Mouse (Mus musculus): ENCODE results near the gene Tssk1. TPM values are rescaled to one million over a fixed set of nuclear protein-coding genes. Genes with fewer than 3 reads are reported as not detected.
A peak's percentile ranks its signal among the peaks of the same experiment; 100 is the strongest.

Tssk1 gene
- polyA plus RNA-seq, 1 experiment, result 0.14 TPM

GRCm38 (mm10) chr16:17921325-17922162 is 27.5 kb downstream of the Tssk1 start:
- WGBS, result under 1% methylated on average over 47 of the region's 47 CpGs
- TF ChIP-seq CTCF (conservative IDR thresholded peaks at IDR 0.05; ENCODE audit: insufficient read depth, insufficient read length, low read depth, low read length) (peak; percentile 52), POLR2A (IDR thresholded peaks at IDR 0.05; ENCODE audit: low read depth, low read length) (peak; percentile 84)
- Histone ChIP-seq H3K4me3 (ENCODE audit: insufficient read depth, low read depth, low read length) (peak overlapping the region; percentile 91), H3K27ac (ENCODE audit: insufficient read depth, low read depth, low read length) (peak overlapping the region; percentile 81), H3K4me1 (ENCODE audit: control insufficient read depth, insufficient read depth, low read length) (peaks cover 10% of the 10 kb centered on the region; the same call in 1 of the 2 replicates), H3K27me3 (replicated peaks; ENCODE audit: control insufficient read depth, insufficient read depth, low read length) (no peaks in the 10 kb centered on the region), H3K36me3 (ENCODE audit: control insufficient read depth, insufficient read depth, low read length) (no peaks in the 10 kb centered on the region)
- peak; percentile 97 for DNase-seq

GRCm38 (mm10) chr16:17922163-17922538 is 28.1 kb downstream of the Tssk1 start:
- H3K36me3 ChIP-seq (ENCODE audit: control insufficient read depth, insufficient read depth, low read length), result no peaks in the 10 kb centered on the region
- no peak for TF ChIP-seq CTCF (conservative IDR thresholded peaks at IDR 0.05; ENCODE audit: insufficient read depth, insufficient read length, low read depth, low read length)
- TF ChIP-seq POLR2A (IDR thresholded peaks at IDR 0.05; ENCODE audit: low read depth, low read length), result no peak
- 1% methylated on average over 14 of the region's 14 CpGs for WGBS
- no peaks in the 10 kb centered on the region for H3K27me3 ChIP-seq (replicated peaks; ENCODE audit: control insufficient read depth, insufficient read depth, low read length)
- no peak for DNase-seq
- peak overlapping the region; percentile 91 for H3K4me3 ChIP-seq (ENCODE audit: insufficient read depth, low read depth, low read length)
- peak overlapping the region; percentile 46 for H3K27ac ChIP-seq (ENCODE audit: insufficient read depth, low read depth, low read length)
- H3K4me1 ChIP-seq (ENCODE audit: control insufficient read depth, insufficient read depth, low read length), result peaks cover 10% of the 10 kb centered on the region; the same call in 1 of the 2 replicates

GRCm38 (mm10) chr16:17927351-17928082 is 33.5 kb downstream of the Tssk1 start:
- peaks cover 2% of the 10 kb centered on the region; the same call in 1 of the 2 replicates for H3K4me1 ChIP-seq (ENCODE audit: control insufficient read depth, insufficient read depth, low read length)
- no peaks in the 10 kb centered on the region for H3K27me3 ChIP-seq (replicated peaks; ENCODE audit: control insufficient read depth, insufficient read depth, low read length)
- TF ChIP-seq CTCF (conservative IDR thresholded peaks at IDR 0.05; ENCODE audit: insufficient read depth, insufficient read length, low read depth, low read length) (no peak), POLR2A (IDR thresholded peaks at IDR 0.05; ENCODE audit: low read depth, low read length) (no peak)
- peak overlapping the region; percentile 50 for H3K4me3 ChIP-seq (ENCODE audit: insufficient read depth, low read depth, low read length)
- no peaks in the 10 kb centered on the region for H3K36me3 ChIP-seq (ENCODE audit: control insufficient read depth, insufficient read depth, low read length)
- DNase-seq, result peak; percentile 55
- H3K27ac ChIP-seq (ENCODE audit: insufficient read depth, low read depth, low read length), result peak overlapping the region; percentile 13; the same call in 1 of the 2 replicates
- 3% methylated on average over 72 of the region's 72 CpGs for WGBS

GRCm38 (mm10) chr16:17928087-17928580 is 34.1 kb downstream of the Tssk1 start, which contains the start of gene Slc25a1:
Slc25a1 (minus strand) TSS chr16:17928219.
- H3K27ac ChIP-seq (ENCODE audit: insufficient read depth, low read depth, low read length), result peak within 1 kb of the TSS; percentile 75
- under 1% methylated on average over 47 of the region's 47 CpGs for WGBS

GRCm38 (mm10) chr16:17928627-17929104 is 34.6 kb downstream of the Tssk1 start:
- Histone ChIP-seq H3K27me3 (replicated peaks; ENCODE audit: control insufficient read depth, insufficient read depth, low read length) (no peaks in the 10 kb centered on the region), H3K4me1 (ENCODE audit: control insufficient read depth, insufficient read depth, low read length) (no peaks in the 10 kb centered on the region), H3K4me3 (ENCODE audit: insufficient read depth, low read depth, low read length) (peak overlapping the region; percentile 50), H3K36me3 (ENCODE audit: control insufficient read depth, insufficient read depth, low read length) (no peaks in the 10 kb centered on the region), H3K27ac (ENCODE audit: insufficient read depth, low read depth, low read length) (peak overlapping the region; percentile 75)
- peak; percentile 43 for TF ChIP-seq CTCF (conservative IDR thresholded peaks at IDR 0.05; ENCODE audit: insufficient read depth, insufficient read length, low read depth, low read length)
- no peak for TF ChIP-seq POLR2A (IDR thresholded peaks at IDR 0.05; ENCODE audit: low read depth, low read length)
- DNase-seq, result peak; percentile 88
- under 1% methylated on average over 9 of the region's 9 CpGs for WGBS

More at GRCm38 (mm10) chr16:17928087-17928580, 34.1 kb downstream of the Tssk1 start, which contains the start of gene Slc25a1:
- H3K27me3 ChIP-seq (replicated peaks; ENCODE audit: control insufficient read depth, insufficient read depth, low read length), result no peaks in the 10 kb centered on the region
- no peaks in the 10 kb centered on the region for H3K36me3 ChIP-seq (ENCODE audit: control insufficient read depth, insufficient read depth, low read length)
- TF ChIP-seq POLR2A (IDR thresholded peaks at IDR 0.05; ENCODE audit: low read depth, low read length), result no peak
- no peak for TF ChIP-seq CTCF (conservative IDR thresholded peaks at IDR 0.05; ENCODE audit: insufficient read depth, insufficient read length, low read depth, low read length)
- H3K4me3 ChIP-seq (ENCODE audit: insufficient read depth, low read depth, low read length), result peak within 1 kb of the TSS; percentile 50
- H3K4me1 ChIP-seq (ENCODE audit: control insufficient read depth, insufficient read depth, low read length), result no peaks in the 10 kb centered on the region
- peak; percentile 84 for DNase-seq

- Histone ChIP-seq H3K36me3 (ENCODE audit: control insufficient read depth, insufficient read depth, low read length) (no peaks in the 10 kb centered on the region), H3K27me3 (replicated peaks; ENCODE audit: control insufficient read depth, insufficient read depth, low read length) (no peaks in the 10 kb centered on the region), H3K4me3 (ENCODE audit: insufficient read depth, low read depth, low read length) (no peak overlapping the region), H3K4me1 (ENCODE audit: control insufficient read depth, insufficient read depth, low read length) (no peaks in the 10 kb centered on the region), H3K27ac (ENCODE audit: insufficient read depth, low read depth, low read length) (no peak overlapping the region)
- 20% methylated on average over 2 of the region's 2 CpGs for WGBS
- TF ChIP-seq CTCF (conservative IDR thresholded peaks at IDR 0.05; ENCODE audit: insufficient read depth, insufficient read length, low read depth, low read length) (no peak), POLR2A (IDR thresholded peaks at IDR 0.05; ENCODE audit: low read depth, low read length) (no peak)
- no peak for DNase-seq
Observed at GRCm38 (mm10) chr16:17929211-17929610, 35.2 kb downstream of the Tssk1 start.

Data from kidney, adult 2 months (tissue).